Mouse (Mus musculus): Measurements from ENCODE around the gene Atpaf2. TPM values are rescaled to one million over a fixed set of nuclear protein-coding genes. Genes with fewer than 3 reads are reported as not detected.

Atpaf2 gene
- polyA plus RNA-seq, 1 experiment from 2014 or later, result 45.9 TPM

GRCm38 (mm10) chr11:60359936-60360335, 58.3 kb downstream of the Atpaf2 start:
- ATAC-seq, result no peak

GRCm38 (mm10) chr11:60359138-60359537, 59.1 kb downstream of the Atpaf2 start:
- no peaks in the 10 kb centered on the region for H3K36me3 ChIP-seq (ENCODE audit: control insufficient read depth, insufficient read depth, low read length)
- 78% methylated on average over 5 of the region's 5 CpGs for WGBS
- H3K4me2 ChIP-seq (ENCODE audit: low read length), result no peak overlapping the region
- H3K4me1 ChIP-seq (ENCODE audit: control insufficient read depth, insufficient read depth, low read depth, low read length), result no peaks in the 10 kb centered on the region
- H3K9ac ChIP-seq (ENCODE audit: low read depth, low read length), result no peak overlapping the region
- H3K4me3 ChIP-seq (ENCODE audit: low read length), result no peak overlapping the region
- no peak for ATAC-seq
- H3K27ac ChIP-seq (ENCODE audit: low read depth, low read length), result no peak overlapping the region
- no peaks in the 10 kb centered on the region for H3K27me3 ChIP-seq (replicated peaks; ENCODE audit: control insufficient read depth, insufficient read depth, low read length)
- no peaks in the 10 kb centered on the region for H3K9me3 ChIP-seq (ENCODE audit: control insufficient read depth, low read length)

More at GRCm38 (mm10) chr11:60359936-60360335, 58.3 kb downstream of the Atpaf2 start:
- H3K36me3 ChIP-seq (ENCODE audit: control insufficient read depth, insufficient read depth, low read length), result no peaks in the 10 kb centered on the region
- H3K9ac ChIP-seq (ENCODE audit: low read depth, low read length), result no peak overlapping the region
- H3K9me3 ChIP-seq (ENCODE audit: control insufficient read depth, low read length), result no peaks in the 10 kb centered on the region
- WGBS, result 80% methylated on average over 1 of the region's 1 CpGs
- no peaks in the 10 kb centered on the region for H3K27me3 ChIP-seq (replicated peaks; ENCODE audit: control insufficient read depth, insufficient read depth, low read length)
- no peak overlapping the region for H3K4me2 ChIP-seq (ENCODE audit: low read length)
- no peak overlapping the region for H3K4me3 ChIP-seq (ENCODE audit: low read length)
- no peak overlapping the region for H3K27ac ChIP-seq (ENCODE audit: low read depth, low read length)
- no peaks in the 10 kb centered on the region for H3K4me1 ChIP-seq (ENCODE audit: control insufficient read depth, insufficient read depth, low read depth, low read length)

GRCm38 (mm10) chr11:60358548-60358947, 59.7 kb downstream of the Atpaf2 start:
- no peak for ATAC-seq
- H3K4me1 ChIP-seq (ENCODE audit: control insufficient read depth, insufficient read depth, low read depth, low read length), result no peaks in the 10 kb centered on the region; the same call in 1 of the 2 replicates
- H3K36me3 ChIP-seq (ENCODE audit: control insufficient read depth, insufficient read depth, low read length), result no peaks in the 10 kb centered on the region
- H3K27me3 ChIP-seq (replicated peaks; ENCODE audit: control insufficient read depth, insufficient read depth, low read length), result no peaks in the 10 kb centered on the region
- 66% methylated on average over 7 of the region's 7 CpGs for WGBS
- H3K4me3 ChIP-seq (ENCODE audit: low read length), result no peak overlapping the region
- no peak overlapping the region for H3K9ac ChIP-seq (ENCODE audit: low read depth, low read length)
- H3K4me2 ChIP-seq (ENCODE audit: low read length), result no peak overlapping the region
- H3K9me3 ChIP-seq (ENCODE audit: control insufficient read depth, low read length), result no peaks in the 10 kb centered on the region
- no peak overlapping the region for H3K27ac ChIP-seq (ENCODE audit: low read depth, low read length)

GRCm38 (mm10) chr11:60357116-60357515, 61.1 kb downstream of the Atpaf2 start:
- Histone ChIP-seq H3K9ac (ENCODE audit: low read depth, low read length) (no peak overlapping the region), H3K36me3 (ENCODE audit: control insufficient read depth, insufficient read depth, low read length) (no peaks in the 10 kb centered on the region), H3K9me3 (ENCODE audit: control insufficient read depth, low read length) (no peaks in the 10 kb centered on the region), H3K27ac (ENCODE audit: low read depth, low read length) (no peak overlapping the region), H3K4me2 (ENCODE audit: low read length) (no peak overlapping the region), H3K4me3 (ENCODE audit: low read length) (no peak overlapping the region), H3K4me1 (ENCODE audit: control insufficient read depth, insufficient read depth, low read depth, low read length) (peaks cover under 1% of the 10 kb centered on the region), H3K27me3 (replicated peaks; ENCODE audit: control insufficient read depth, insufficient read depth, low read length) (no peaks in the 10 kb centered on the region)
- WGBS, result 42% methylated on average over 1 of the region's 1 CpGs
- ATAC-seq, result no peak

GRCm38 (mm10) chr11:60355952-60356351, 62.3 kb downstream of the Atpaf2 start:
- Histone ChIP-seq H3K27ac (ENCODE audit: low read depth, low read length) (no peak overlapping the region), H3K36me3 (ENCODE audit: control insufficient read depth, insufficient read depth, low read length) (no peaks in the 10 kb centered on the region), H3K27me3 (replicated peaks; ENCODE audit: control insufficient read depth, insufficient read depth, low read length) (no peaks in the 10 kb centered on the region), H3K4me2 (ENCODE audit: low read length) (no peak overlapping the region), H3K4me1 (ENCODE audit: control insufficient read depth, insufficient read depth, low read depth, low read length) (peaks cover 12% of the 10 kb centered on the region), H3K9me3 (ENCODE audit: control insufficient read depth, low read length) (no peaks in the 10 kb centered on the region), H3K9ac (ENCODE audit: low read depth, low read length) (no peak overlapping the region), H3K4me3 (ENCODE audit: low read length) (no peak overlapping the region)
- 86% methylated on average over 2 of the region's 2 CpGs for WGBS
- no peak for ATAC-seq

- ATAC-seq, result peak; percentile 100
- Histone ChIP-seq H3K4me2 (ENCODE audit: low read length) (peak within 1 kb of the TSS; percentile 97), H3K9me3 (ENCODE audit: control insufficient read depth, low read length) (no peaks in the 10 kb centered on the region), H3K27me3 (replicated peaks; ENCODE audit: control insufficient read depth, insufficient read depth, low read length) (no peaks in the 10 kb centered on the region), H3K27ac (ENCODE audit: low read depth, low read length) (peak within 1 kb of the TSS; percentile 78), H3K9ac (ENCODE audit: low read depth, low read length) (peak within 1 kb of the TSS; percentile 68), H3K36me3 (ENCODE audit: control insufficient read depth, insufficient read depth, low read length) (no peaks in the 10 kb centered on the region), H3K4me3 (ENCODE audit: low read length) (peak within 1 kb of the TSS; percentile 55), H3K4me1 (ENCODE audit: control insufficient read depth, insufficient read depth, low read depth, low read length) (peaks cover 13% of the 10 kb centered on the region)
- WGBS, result under 1% methylated on average over 57 of the region's 57 CpGs
Observed at GRCm38 (mm10) chr11:60352559-60353411, 65.5 kb downstream of the Atpaf2 start, which contains the start of the genes Tom1l2 and Drc3. Gene Tom1l2, minus strand, starts transcription at chr11:60352905. Gene Drc3, plus strand, starts transcription at chr11:60353329.

- Histone ChIP-seq H3K9me3 (ENCODE audit: control insufficient read depth, low read length) (no peaks in the 10 kb centered on the region), H3K4me3 (ENCODE audit: low read length) (peak overlapping the region; percentile 55), H3K4me1 (ENCODE audit: control insufficient read depth, insufficient read depth, low read depth, low read length) (peaks cover 13% of the 10 kb centered on the region), H3K27me3 (replicated peaks; ENCODE audit: control insufficient read depth, insufficient read depth, low read length) (no peaks in the 10 kb centered on the region), H3K4me2 (ENCODE audit: low read length) (peak overlapping the region; percentile 97), H3K36me3 (ENCODE audit: control insufficient read depth, insufficient read depth, low read length) (no peaks in the 10 kb centered on the region), H3K9ac (ENCODE audit: low read depth, low read length) (peak overlapping the region; percentile 68), H3K27ac (ENCODE audit: low read depth, low read length) (peak overlapping the region; percentile 78)
- WGBS, result 19% methylated on average over 11 of the region's 11 CpGs
- no peak for ATAC-seq
Observed at GRCm38 (mm10) chr11:60351925-60352371, 66.3 kb downstream of the Atpaf2 start.

- H3K27ac ChIP-seq (ENCODE audit: low read depth, low read length), result peak overlapping the region; percentile 78; the same call in 1 of the 2 replicates
- H3K4me3 ChIP-seq (ENCODE audit: low read length), result peak overlapping the region; percentile 55
- H3K4me1 ChIP-seq (ENCODE audit: control insufficient read depth, insufficient read depth, low read depth, low read length), result peaks cover 13% of the 10 kb centered on the region
- H3K9me3 ChIP-seq (ENCODE audit: control insufficient read depth, low read length), result no peaks in the 10 kb centered on the region
- 66% methylated on average over 2 of the region's 2 CpGs for WGBS
- no peaks in the 10 kb centered on the region for H3K36me3 ChIP-seq (ENCODE audit: control insufficient read depth, insufficient read depth, low read length)
- H3K4me2 ChIP-seq (ENCODE audit: low read length), result peak overlapping the region; percentile 97
- no peaks in the 10 kb centered on the region for H3K27me3 ChIP-seq (replicated peaks; ENCODE audit: control insufficient read depth, insufficient read depth, low read length)
- H3K9ac ChIP-seq (ENCODE audit: low read depth, low read length), result no peak overlapping the region
- ATAC-seq, result no peak
Observed at GRCm38 (mm10) chr11:60351388-60351787, 66.9 kb downstream of the Atpaf2 start.

All from hindbrain, embryonic 16.5 days (tissue).